21 mouse cellular contexts compared by ENCODE assay signal in genomic region chr3:100634821-100635220, GRCm38 (mm10). TPM values are rescaled to one million over a fixed set of nuclear protein-coding genes. Genes with fewer than 3 reads are reported as not detected.
DNase-seq lines count a peak whose midpoint lies in the region; ATAC-seq and TF ChIP-seq lines count a peak whose summit lies in the region.
"Had no signal": no experiment of that assay in that cellular context is flagged by ENCODE, and none has a peak within 500 bp of the region (broad histone marks: within the 10 kb centered on the region; RNA-seq: fewer than 3 reads in every experiment).

No protein-coding gene starts in this region.

- no peak overlapping the region for H3K27ac ChIP-seq in liver, adult 2 months (replicated peaks; ENCODE audit: insufficient read depth, low read depth, low read length)
- no peak overlapping the region for H3K27ac ChIP-seq in liver, postnatal 0 days (ENCODE audit: low read depth)
- no peak overlapping the region for H3K27ac ChIP-seq in hindbrain, postnatal 0 days
- H3K27ac ChIP-seq: embryonic facial prominence, embryonic 15.5 days; forebrain, embryonic 10.5 days; heart, embryonic 10.5 days; hindbrain, embryonic 15.5 days had no signal

- H3K9me3 ChIP-seq in liver, postnatal 0 days (ENCODE audit: low read length): no peaks in the 10 kb centered on the region
- no peaks in the 10 kb centered on the region for H3K9me3 ChIP-seq in hindbrain, postnatal 0 days (ENCODE audit: low read length)
- H3K9me3 ChIP-seq: embryonic facial prominence, embryonic 15.5 days; forebrain, embryonic 10.5 days; G1E; heart, embryonic 10.5 days; hindbrain, embryonic 15.5 days had no signal

- ATAC-seq in liver, postnatal 0 days: no peak
- no peak for ATAC-seq in hindbrain, postnatal 0 days
- ATAC-seq: CD4-positive, CD25-positive, alpha-beta regulatory T cell, adult 4 months; forebrain, embryonic 14.5 days; inflammation-experienced regulatory T-cells, adult 6 months; intestine, postnatal 0 days had no signal

- 55% methylated on average over 4 of the region's 4 CpGs for WGBS in liver, adult 2 months
- 76% methylated on average over 4 of the region's 4 CpGs for WGBS in liver, postnatal 0 days (ENCODE audit: insufficient replicate concordance)
- WGBS in hindbrain, postnatal 0 days: 93% methylated on average over 4 of the region's 4 CpGs

- peak; percentile 46 to 78 for DNase-seq in adrenal gland, adult (ENCODE audit: inconsistent age in 2 of 2, low spot score in 1 of 2)
- no peak for DNase-seq in adrenal gland, adult 18-20 months (ENCODE audit: low spot score in 2 of 2)
- peak; percentile 20 for DNase-seq in liver, adult 2 months (ENCODE audit: extremely low read depth, low read depth, low spot score)
- DNase-seq in liver, postnatal 0 days: no peak
- peak; percentile 43 for DNase-seq in adrenal gland, adult 8-10 months
- peak; percentile 52 to 61 for DNase-seq in adrenal gland, postnatal 36 days
- DNase-seq in hindbrain, postnatal 0 days (ENCODE audit: low spot score): no peak
- DNase-seq: B cell, adult 2 months; cerebellum, adult 2 months; embryo, embryonic 11 days; gastrocnemius, postnatal 36 days had no signal

- no peak overlapping the region for H3K9ac ChIP-seq in liver, adult 2 months (ENCODE audit: low read depth, low read length)
- H3K9ac ChIP-seq in liver, postnatal 0 days (replicated peaks): no peak overlapping the region
- no peak overlapping the region for H3K9ac ChIP-seq in hindbrain, postnatal 0 days (replicated peaks; ENCODE audit: low read length)
- H3K9ac ChIP-seq: embryonic facial prominence, embryonic 15.5 days; hindbrain, embryonic 15.5 days had no signal

- no peak for TF ChIP-seq EP300 in liver, postnatal 0 days (IDR thresholded peaks at IDR 0.05; ENCODE audit: low read depth)

- peaks cover 2% of the 10 kb centered on the region; the same call in 1 of the 2 replicates for H3K36me3 ChIP-seq in liver, adult 2 months (ENCODE audit: control insufficient read depth, insufficient read depth, low read length)
- H3K36me3 ChIP-seq in liver, postnatal 0 days (replicated peaks; ENCODE audit: insufficient read depth, low read length): peaks cover 14% of the 10 kb centered on the region
- no peaks in the 10 kb centered on the region for H3K36me3 ChIP-seq in hindbrain, postnatal 0 days (ENCODE audit: insufficient read depth, low read length)
- H3K36me3 ChIP-seq: embryonic facial prominence, embryonic 15.5 days; hindbrain, embryonic 15.5 days had no signal

- H3K4me3 ChIP-seq in liver, adult 2 months (ENCODE audit: insufficient read depth, low read depth, low read length): no peak overlapping the region
- H3K4me3 ChIP-seq in liver, postnatal 0 days (ENCODE audit: low read depth, low read length): no peak overlapping the region
- H3K4me3 ChIP-seq in hindbrain, postnatal 0 days (ENCODE audit: low read length): no peak overlapping the region
- H3K4me3 ChIP-seq: embryonic facial prominence, embryonic 15.5 days; erythroblast, embryonic 14.5 days; forebrain, embryonic 10.5 days; heart, embryonic 10.5 days; hindbrain, embryonic 15.5 days had no signal

- no peaks in the 10 kb centered on the region for H3K79me2 ChIP-seq in liver, adult 2 months (ENCODE audit: control insufficient read depth, insufficient read depth, low read length)

- H3K27me3 ChIP-seq in liver, adult 2 months (ENCODE audit: control insufficient read depth, insufficient read depth, low read length): no peaks in the 10 kb centered on the region
- H3K27me3 ChIP-seq in liver, postnatal 0 days (ENCODE audit: insufficient read depth, low read length): no peaks in the 10 kb centered on the region
- no peaks in the 10 kb centered on the region for H3K27me3 ChIP-seq in hindbrain, postnatal 0 days (ENCODE audit: insufficient read depth, low read length)
- H3K27me3 ChIP-seq: embryonic facial prominence, embryonic 15.5 days; hindbrain, embryonic 15.5 days had no signal

- no peak for TF ChIP-seq POLR2A in liver, adult 2 months (IDR thresholded peaks at IDR 0.05; ENCODE audit: extremely low read depth, insufficient read depth, low read length)

- no peak overlapping the region for H3K4me2 ChIP-seq in liver, postnatal 0 days (ENCODE audit: low read depth, low read length)
- no peak overlapping the region for H3K4me2 ChIP-seq in hindbrain, postnatal 0 days (ENCODE audit: low read depth, low read length)
- H3K4me2 ChIP-seq: embryonic facial prominence, embryonic 15.5 days; hindbrain, embryonic 15.5 days had no signal

- no peak for TF ChIP-seq CTCF in liver, adult 2 months (IDR thresholded peaks at IDR 0.05; ENCODE audit: low read depth, low read length)
- TF ChIP-seq CTCF in liver, postnatal 0 days (IDR thresholded peaks at IDR 0.05; ENCODE audit: low read depth): no peak
- TF ChIP-seq CTCF in hindbrain, postnatal 0 days (IDR thresholded peaks at IDR 0.05; ENCODE audit: low read depth): no peak

- H3K4me1 ChIP-seq in liver, adult 2 months (ENCODE audit: control insufficient read depth, insufficient read depth, low read length): no peaks in the 10 kb centered on the region
- no peaks in the 10 kb centered on the region for H3K4me1 ChIP-seq in liver, postnatal 0 days (ENCODE audit: insufficient read depth)
- H3K4me1 ChIP-seq in hindbrain, postnatal 0 days (ENCODE audit: insufficient read depth, low read length): no peaks in the 10 kb centered on the region
- H3K4me1 ChIP-seq: embryonic facial prominence, embryonic 15.5 days; forebrain, embryonic 10.5 days; heart, embryonic 10.5 days; hindbrain, embryonic 15.5 days had no signal

RNA-seq across cellular contexts. Expression of gene Man1a2, which starts 50.5 kb away (rescaled TPM):
- total RNA-seq in adrenal gland, adult 18-20 months (2021): 100 to 1,000 TPM in 1 of 2 experiments, 10 to 100 TPM in 1; 81.8 to 117 TPM
- total RNA-seq in liver, adult 2 months (2014; rRNA removed): 17.7 and 18.5 TPM in 2 replicates
- polyA plus RNA-seq in liver, adult 2 months (2012; rRNA removed): 3.9 and 4.0 TPM in 2 replicates
- polyA plus RNA-seq in liver, postnatal 0 days (2015; fragmentation: Nextera tagmentation; extraction: Ambion mirVana): 37.7 and 40.4 TPM in 2 replicates
- total RNA-seq in adrenal gland, adult 8-10 months (2022): 100 to 1,000 TPM in 3 of 4 experiments, 10 to 100 TPM in 1; 99.9 to 119 (median 108) TPM
- total RNA-seq in adrenal gland, postnatal 36 days (2021): 100 to 1,000 TPM in 1 of 2 experiments, 10 to 100 TPM in 1; 94.9 to 126 TPM
- 44.3 and 49.0 TPM in 2 replicates for total RNA-seq in hindbrain, postnatal 0 days (2014; rRNA removed)
- polyA plus RNA-seq in hindbrain, postnatal 0 days (2015; fragmentation: Nextera tagmentation; extraction: Ambion mirVana): 73.2 and 88.3 TPM in 2 replicates

Comparison
In these comparisons a context has a peak if more than half of its experiments do, and no peak if none do; other contexts are left out.
1. DNase-seq: peak in adrenal gland, adult (2 of 2), liver, adult 2 months (single experiment), adrenal gland, adult 8-10 months (single experiment) and adrenal gland, postnatal 36 days (2 of 2); none in adrenal gland, adult 18-20 months (0 of 2), liver, postnatal 0 days (single experiment) and hindbrain, postnatal 0 days (single experiment).